Mouse (Mus musculus) mouse embryonic stem cell (cell line): Measurements from ENCODE around the gene Ccdc130.

Source experiments
- in situ Hi-C, 2 experiments: fragments of 300-500 bp; cut with MboI; formaldehyde crosslinking; loops; 1 replicate in 1 of 2; 3 replicates in 1 of 2; pipeline ENCODE4 v1.14.3; 2019 to 2020; ENCODE audit warnings: low sequenced_read_pairs in 2 of 2, low pct_unique_long_range_greater_than_20kb in 1 of 2, mixed read lengths in 1 of 2; ENCODE audit not compliant: unreplicated experiment in 1 of 2

Ccdc130 gene

GRCm38 (mm10) chr8:84241821-84242220 is 28.4 kb downstream of the Ccdc130 start:
- in situ Hi-C loops = no loop called here

- in situ Hi-C loops = no loop called here
Observed at GRCm38 (mm10) chr8:84241167-84241566, 29.0 kb downstream of the Ccdc130 start.

- in situ Hi-C loops = no loop called here
Observed at GRCm38 (mm10) chr8:84237542-84238229, 32.5 kb downstream of the Ccdc130 start.

GRCm38 (mm10) chr8:84236998-84237473 is 33.1 kb downstream of the Ccdc130 start, which contains the start of gene Zswim4:
TSS of gene Zswim4 (minus strand) at chr8:84237055.
- in situ Hi-C loops = no loop called here

- in situ Hi-C loops = no loop called here
Observed at GRCm38 (mm10) chr8:84236410-84236997, 33.7 kb downstream of the Ccdc130 start.

- in situ Hi-C loops = no loop called here
Observed at GRCm38 (mm10) chr8:84235746-84236409, 34.3 kb downstream of the Ccdc130 start.

GRCm38 (mm10) chr8:84233055-84233454 is 37.1 kb downstream of the Ccdc130 start:
- in situ Hi-C loops = no loop called here

GRCm38 (mm10) chr8:84230735-84231134 is 39.4 kb downstream of the Ccdc130 start:
- in situ Hi-C loops = no loop called here

- in situ Hi-C loops = no loop called here
Observed at GRCm38 (mm10) chr8:84223322-84224029, 46.7 kb downstream of the Ccdc130 start.

- in situ Hi-C loops = no loop called here
Observed at GRCm38 (mm10) chr8:84222566-84223165, 47.5 kb downstream of the Ccdc130 start.

- in situ Hi-C loops = no loop called here
Observed at GRCm38 (mm10) chr8:84220105-84220504, 50.1 kb downstream of the Ccdc130 start.

- in situ Hi-C loops = no loop called here
Observed at GRCm38 (mm10) chr8:84218143-84218542, 52.0 kb downstream of the Ccdc130 start.

GRCm38 (mm10) chr8:84217206-84217605 is 53.0 kb downstream of the Ccdc130 start:
- in situ Hi-C loops = no loop called here

GRCm38 (mm10) chr8:84213277-84213676 is 56.9 kb downstream of the Ccdc130 start:
- in situ Hi-C loops = no loop called here

GRCm38 (mm10) chr8:84211881-84212563 is 58.2 kb downstream of the Ccdc130 start:
- in situ Hi-C loops = no loop called here

- in situ Hi-C loops = no loop called here
Observed at GRCm38 (mm10) chr8:84211202-84211601, 59.0 kb downstream of the Ccdc130 start.

GRCm38 (mm10) chr8:84210167-84210791 is 59.9 kb downstream of the Ccdc130 start:
- in situ Hi-C loops = no loop called here
